Mouse (Mus musculus): ENCODE results near the gene Zfp553. TPM values are rescaled to one million over a fixed set of nuclear protein-coding genes. Genes with fewer than 3 reads are reported as not detected.
A peak's percentile ranks its signal among the peaks of the same experiment; 100 is the strongest.

Gene Zfp553
- 10 to 100 TPM in 5 of 26 experiments, 1 to 10 TPM in 16, under 1 TPM in 4, not detected in 1; 0.28 to 18.2 (median 5.4) TPM for total RNA-seq (2018; cell fraction: chromatin; rRNA removed)
- total RNA-seq (2018; cell fraction: cytosol; rRNA removed): 1 to 10 TPM; 1.0 to 7.9 (median 4.7) TPM
- 10 to 100 TPM in 4 of 26 experiments, 1 to 10 TPM in 20, under 1 TPM in 2; 0.56 to 13.9 (median 3.3) TPM for total RNA-seq (2018; cell fraction: nucleus; rRNA removed)
- 5.4 to 7.1 TPM (median 5.6 TPM) in 3 replicates for polyA plus RNA-seq (2018)

DNA sequence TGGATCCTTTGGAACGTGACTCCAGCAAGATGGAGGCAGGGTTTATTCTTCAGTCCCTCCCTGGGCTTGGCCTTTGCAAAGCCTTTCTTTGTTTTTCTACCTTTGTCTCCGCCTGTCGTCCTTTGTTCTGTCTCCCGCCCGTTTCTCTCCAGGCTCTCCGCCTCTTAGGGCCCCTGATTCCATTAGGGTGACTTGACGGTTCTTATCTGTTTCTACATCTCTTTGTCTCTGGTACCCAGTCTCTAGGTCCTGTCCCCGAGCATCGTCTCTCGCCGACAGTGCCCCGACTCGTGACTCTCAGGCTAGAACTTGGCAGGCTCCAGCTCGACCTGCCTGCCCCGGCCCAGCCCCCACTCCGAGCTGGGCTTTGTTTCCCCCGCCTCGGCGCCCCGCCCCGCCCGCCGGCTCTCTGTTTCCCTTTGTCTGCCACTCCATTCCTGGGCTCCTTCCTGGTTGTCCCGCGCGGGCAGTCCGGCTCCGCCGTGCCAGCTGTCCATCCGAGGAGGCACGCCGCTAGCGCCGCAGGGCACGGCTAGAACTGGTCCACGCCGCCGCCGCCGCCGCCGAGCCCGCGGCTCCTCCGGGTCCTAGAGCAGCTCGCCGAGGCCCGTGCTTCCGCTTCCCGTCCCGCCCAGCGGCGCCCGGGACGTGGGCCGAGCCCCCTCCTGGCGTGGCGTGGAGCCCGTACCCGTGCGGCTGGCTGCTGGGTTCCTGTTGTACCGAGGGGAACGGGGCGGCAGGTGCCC is at the start of gene Zfp553, which contains the start of gene Sept1:
Zfp553 (plus strand) TSS at position 440 of the 746 bp plus-strand sequence.
Sept1 (minus strand) TSS at position 509 of the 746 bp plus-strand sequence.
- H3K36me3 ChIP-seq (ENCODE audit: inconsistent target): peaks cover 20% of the 10 kb centered on the region; the same call in 1 of the 2 replicates
- H3K4me3 ChIP-seq (ENCODE audit: inconsistent target): peak within 1 kb of the TSS; percentile 90
- peak within 1 kb of the TSS; percentile 61 for H3K27ac ChIP-seq
- H3K79me2 ChIP-seq (ENCODE audit: inconsistent target): peaks cover 31% of the 10 kb centered on the region
- under 1% methylated on average over 63 of the region's 64 CpGs for WGBS (ENCODE audit: missing documents)

DNA sequence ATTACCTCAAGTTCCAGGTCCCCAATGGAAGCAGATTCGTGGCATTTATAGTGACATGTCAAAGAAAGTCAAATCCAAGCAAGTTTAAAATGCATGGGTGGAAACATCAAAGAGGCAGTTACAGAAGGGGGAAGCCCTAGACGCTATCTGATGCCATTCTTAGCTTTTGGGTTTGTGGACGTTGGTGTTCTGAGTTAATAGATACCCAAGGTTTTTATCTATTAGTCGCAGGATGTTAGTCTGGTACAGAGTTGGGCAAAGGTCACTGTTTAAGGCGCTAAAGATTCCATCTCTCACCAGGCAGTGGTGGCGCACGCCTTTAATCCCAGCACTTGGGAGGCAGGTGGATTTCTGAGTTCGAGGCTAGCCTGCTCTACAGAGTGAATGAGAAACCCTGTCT is 49.5 kb upstream of the Zfp553 start:
- no peak overlapping the region for H3K27ac ChIP-seq
- WGBS (ENCODE audit: missing documents): 84% methylated on average over 8 of the region's 8 CpGs
- no peak overlapping the region for H3K4me3 ChIP-seq (ENCODE audit: inconsistent target)
- H3K36me3 ChIP-seq (ENCODE audit: inconsistent target): no peaks in the 10 kb centered on the region
- H3K79me2 ChIP-seq (ENCODE audit: inconsistent target): no peaks in the 10 kb centered on the region

DNA sequence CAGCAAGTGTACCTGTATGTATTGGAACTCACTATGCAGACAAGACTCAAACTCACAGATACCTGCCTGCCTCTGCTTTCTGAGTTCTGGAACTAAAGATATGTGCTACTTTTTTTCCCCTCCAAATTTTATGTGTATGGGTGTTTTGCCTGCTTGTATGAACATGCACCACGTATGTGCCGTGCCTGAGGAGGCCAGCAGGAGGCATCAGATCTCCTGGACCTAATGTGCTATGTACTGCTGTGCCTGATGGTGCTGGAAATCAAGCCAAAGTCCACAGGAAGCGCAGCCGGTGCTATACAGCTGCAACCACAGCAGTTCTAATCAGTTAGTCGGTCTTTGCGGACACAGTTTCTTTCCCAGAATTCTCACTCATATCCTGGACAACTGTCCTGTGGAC is 49.0 kb upstream of the Zfp553 start:
- H3K27ac ChIP-seq: no peak overlapping the region
- H3K4me3 ChIP-seq (ENCODE audit: inconsistent target): no peak overlapping the region
- whole genome bisulfite sequencing (ENCODE audit: missing documents): 84% methylated on average over 6 of the region's 6 CpGs

DNA sequence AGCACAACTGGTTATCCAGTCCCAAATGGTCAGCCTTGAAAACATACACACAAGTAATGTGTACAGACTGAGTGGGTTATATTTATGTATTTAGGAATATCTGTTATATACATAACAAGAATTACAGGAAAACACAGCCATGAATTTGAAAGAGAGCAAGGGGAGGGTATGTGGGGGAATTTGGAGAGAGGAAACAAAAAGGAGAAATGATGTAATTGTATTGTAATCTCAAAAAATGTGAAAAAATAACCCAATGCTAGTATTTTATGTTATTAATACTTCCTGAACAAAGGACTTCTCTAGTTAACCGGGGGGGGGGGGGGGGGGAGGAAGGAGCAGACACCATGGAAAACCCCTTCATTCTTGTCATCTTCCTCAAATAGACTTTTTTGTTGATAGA is 48.1 kb upstream of the Zfp553 start:
- no peaks in the 10 kb centered on the region for H3K79me2 ChIP-seq (ENCODE audit: inconsistent target)
- no peaks in the 10 kb centered on the region for H3K36me3 ChIP-seq (ENCODE audit: inconsistent target)
- no peak overlapping the region for H3K4me3 ChIP-seq (ENCODE audit: inconsistent target)
- H3K27ac ChIP-seq: peak overlapping the region; percentile 27
- WGBS (ENCODE audit: missing documents): 0% methylated on average over 1 of the region's 1 CpGs

More for the DNA sequence above, 49.0 kb upstream of the Zfp553 start:
- Histone ChIP-seq H3K36me3 (ENCODE audit: inconsistent target) (no peaks in the 10 kb centered on the region), H3K79me2 (ENCODE audit: inconsistent target) (no peaks in the 10 kb centered on the region)

DNA sequence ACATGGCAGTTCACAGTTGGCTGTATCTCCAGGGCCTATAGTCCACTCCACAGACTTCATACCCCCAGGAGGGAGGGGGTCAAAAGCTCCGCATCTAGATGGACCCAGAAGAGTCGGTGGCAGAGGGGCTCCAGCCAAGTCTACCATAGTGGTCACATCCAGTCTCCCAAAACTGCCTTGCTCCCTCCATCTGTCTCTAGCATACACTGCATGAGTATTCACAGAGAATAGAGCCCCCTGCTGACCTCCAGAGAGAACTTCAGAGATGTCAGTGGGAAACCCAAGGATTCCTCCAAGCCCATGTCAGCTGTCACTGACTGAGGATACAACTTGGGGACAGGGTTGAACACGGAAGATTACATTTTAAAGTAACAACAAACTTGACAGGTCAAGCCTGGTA is 47.3 kb upstream of the Zfp553 start:
- WGBS (ENCODE audit: missing documents): 68% methylated on average over 3 of the region's 3 CpGs

DNA sequence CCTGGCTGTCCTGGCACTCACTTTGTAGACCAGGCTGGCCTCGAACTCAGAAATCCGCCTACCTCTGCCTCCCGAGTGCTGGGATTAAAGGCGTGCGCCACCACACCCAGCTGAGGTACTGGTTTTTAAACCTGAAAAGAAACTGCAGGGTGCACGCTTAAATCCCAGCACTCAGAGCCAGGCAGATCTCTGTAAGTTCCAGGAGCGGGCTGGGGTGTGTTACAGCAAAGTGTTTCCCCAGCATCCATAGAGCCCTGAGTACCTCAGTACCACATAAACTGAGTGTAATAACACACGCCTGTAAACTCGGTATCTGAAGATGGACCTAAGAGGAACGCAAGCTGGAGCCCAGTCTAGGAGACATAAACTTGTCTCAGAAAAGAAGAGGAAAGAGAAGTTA is 45.5 kb upstream of the Zfp553 start:
- Histone ChIP-seq H3K36me3 (ENCODE audit: inconsistent target) (peaks cover 7% of the 10 kb centered on the region; the same call in 1 of the 2 replicates), H3K4me3 (ENCODE audit: inconsistent target) (no peak overlapping the region), H3K79me2 (ENCODE audit: inconsistent target) (no peaks in the 10 kb centered on the region), H3K27ac (no peak overlapping the region)
- 89% methylated on average over 9 of the region's 10 CpGs for WGBS (ENCODE audit: missing documents)

More for the DNA sequence above, 47.3 kb upstream of the Zfp553 start:
- H3K27ac ChIP-seq: peak overlapping the region; percentile 27
- H3K4me3 ChIP-seq (ENCODE audit: inconsistent target): no peak overlapping the region
- H3K79me2 ChIP-seq (ENCODE audit: inconsistent target): no peaks in the 10 kb centered on the region
- no peaks in the 10 kb centered on the region for H3K36me3 ChIP-seq (ENCODE audit: inconsistent target)

DNA sequence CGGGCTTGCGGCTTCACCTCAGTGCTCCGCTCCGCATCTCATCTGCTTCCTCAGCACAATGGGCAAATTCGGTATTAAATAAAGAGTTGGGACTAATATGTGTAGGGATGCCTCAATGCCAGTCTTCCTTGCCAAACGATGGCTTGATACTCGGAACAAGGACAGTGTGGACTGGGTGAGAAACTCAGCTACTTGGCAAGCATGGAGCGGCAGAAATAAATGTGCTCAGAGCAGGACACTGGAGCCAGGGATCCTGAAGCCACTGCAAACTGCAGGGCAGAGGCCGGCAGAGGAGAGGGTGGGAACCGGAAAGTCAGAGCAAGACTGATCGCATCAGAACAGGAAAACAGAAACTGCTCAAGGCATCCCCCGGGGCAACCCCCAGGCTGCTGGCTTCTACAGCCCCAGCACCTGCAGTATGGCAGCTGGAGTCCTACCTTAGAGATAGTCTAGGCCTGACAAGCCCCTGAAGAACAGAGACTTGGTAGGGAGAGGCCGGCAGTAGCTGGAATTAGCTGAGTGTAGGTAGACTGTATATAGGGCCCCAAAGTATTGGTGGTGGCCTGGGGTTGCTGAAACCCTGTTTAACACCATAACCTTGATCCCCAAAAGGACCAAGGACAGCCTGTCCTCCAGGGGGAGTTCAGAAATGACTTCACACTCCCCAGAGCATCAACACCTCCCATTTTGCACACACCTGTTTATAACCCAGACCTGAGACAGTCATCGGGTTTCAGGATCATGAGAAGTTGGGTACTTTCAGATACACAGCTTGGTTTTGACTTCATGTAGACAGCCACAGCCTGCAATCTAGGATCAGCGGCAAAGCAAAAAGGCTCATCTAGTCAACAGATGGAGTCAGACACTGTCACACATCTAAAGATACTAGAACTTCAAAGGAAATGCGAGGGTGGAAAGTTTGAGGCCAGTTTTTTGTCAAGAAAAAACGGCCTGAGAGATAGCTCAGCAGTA is 44.3 kb upstream of the Zfp553 start:
- no peaks in the 10 kb centered on the region for H3K79me2 ChIP-seq (ENCODE audit: inconsistent target)
- peaks cover 19% of the 10 kb centered on the region; the same call in 1 of the 2 replicates for H3K36me3 ChIP-seq (ENCODE audit: inconsistent target)
- no peak overlapping the region for H3K4me3 ChIP-seq (ENCODE audit: inconsistent target)
- H3K27ac ChIP-seq: no peak overlapping the region
- WGBS (ENCODE audit: missing documents): 78% methylated on average over 17 of the region's 17 CpGs

DNA sequence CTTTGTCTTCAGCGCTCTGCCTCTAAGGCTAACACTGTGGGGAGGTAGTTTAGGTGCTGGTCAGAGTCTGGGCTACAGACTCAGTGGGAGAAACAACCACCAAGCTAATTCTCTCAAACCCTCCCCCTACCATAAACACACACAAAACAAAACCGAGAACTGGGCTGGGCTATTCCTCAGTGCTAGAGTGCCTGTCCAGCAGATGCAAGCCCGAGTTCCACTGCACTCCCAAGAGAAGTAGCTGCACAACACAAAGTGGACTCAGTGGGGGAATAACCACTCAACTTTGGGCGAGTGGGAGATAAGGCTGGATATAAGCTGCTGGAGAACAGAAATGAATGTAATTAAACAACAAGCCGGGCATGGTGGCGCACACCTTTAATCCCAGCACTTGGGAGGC is 42.2 kb upstream of the Zfp553 start:
- H3K27ac ChIP-seq: no peak overlapping the region
- no peak overlapping the region for H3K4me3 ChIP-seq (ENCODE audit: inconsistent target)
- peaks cover 27% of the 10 kb centered on the region; the same call in 1 of the 2 replicates for H3K36me3 ChIP-seq (ENCODE audit: inconsistent target)
- 94% methylated on average over 5 of the region's 6 CpGs for whole genome bisulfite sequencing (ENCODE audit: missing documents)
- H3K79me2 ChIP-seq (ENCODE audit: inconsistent target): peaks cover 16% of the 10 kb centered on the region

DNA sequence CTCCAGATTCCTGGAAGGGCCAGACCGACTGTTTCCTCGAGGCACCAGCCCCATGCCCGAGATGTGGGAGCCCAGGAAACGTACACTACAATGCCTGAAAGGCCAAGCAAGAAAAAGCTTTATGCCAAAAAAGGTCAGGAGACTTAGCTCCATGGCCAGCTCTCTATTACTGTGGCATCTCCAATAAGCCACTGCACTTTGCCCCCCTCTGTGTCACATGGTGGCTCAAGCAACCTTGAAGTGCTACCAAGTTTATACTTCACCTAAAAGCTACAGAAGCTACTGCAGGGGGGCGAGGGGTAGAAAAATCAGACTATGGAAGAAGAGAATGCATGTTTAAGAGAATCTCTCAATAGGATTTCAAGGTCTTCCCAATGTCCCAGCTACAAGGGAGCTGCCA is 39.9 kb upstream of the Zfp553 start:
- H3K36me3 ChIP-seq (ENCODE audit: inconsistent target): peaks cover 32% of the 10 kb centered on the region
- peaks cover 16% of the 10 kb centered on the region for H3K79me2 ChIP-seq (ENCODE audit: inconsistent target)
- 93% methylated on average over 5 of the region's 5 CpGs for WGBS (ENCODE audit: missing documents)
- H3K27ac ChIP-seq: no peak overlapping the region
- no peak overlapping the region for H3K4me3 ChIP-seq (ENCODE audit: inconsistent target)

DNA sequence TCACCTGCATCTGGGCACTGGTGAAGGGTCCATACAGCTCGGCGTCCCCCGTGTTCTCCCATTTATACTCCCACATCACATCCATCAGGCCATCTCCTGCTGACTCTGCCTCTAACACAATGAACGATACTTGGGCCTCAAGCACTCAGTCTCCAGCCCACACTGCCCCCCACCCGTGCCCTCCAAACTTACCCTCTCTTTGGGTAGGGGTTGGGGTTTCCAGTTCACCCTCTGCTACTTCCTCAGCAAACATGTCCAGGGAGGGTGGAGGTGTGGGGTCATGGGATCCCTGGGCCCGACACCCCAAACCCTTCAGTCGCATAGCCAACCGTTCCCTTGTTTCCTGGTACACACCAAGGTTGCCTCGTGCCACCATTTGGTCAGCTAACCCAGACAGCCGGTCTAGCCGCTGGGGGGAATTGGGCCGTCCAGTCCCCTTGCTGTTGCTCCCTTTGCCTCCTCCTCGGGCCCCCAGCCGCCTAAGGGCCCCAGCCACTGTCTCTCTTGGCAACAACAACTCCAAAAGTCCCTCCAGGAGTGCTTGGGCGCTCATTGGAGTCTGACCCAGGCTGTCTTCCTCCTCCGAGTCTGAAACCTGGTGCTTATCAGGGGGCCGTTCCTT is 38.7 kb upstream of the Zfp553 start:
- Histone ChIP-seq H3K79me2 (ENCODE audit: inconsistent target) (peaks cover 16% of the 10 kb centered on the region), H3K36me3 (ENCODE audit: inconsistent target) (peaks cover 44% of the 10 kb centered on the region), H3K4me3 (ENCODE audit: inconsistent target) (no peak overlapping the region), H3K27ac (no peak overlapping the region)
- 93% methylated on average over 14 of the region's 17 CpGs for WGBS (ENCODE audit: missing documents)

DNA sequence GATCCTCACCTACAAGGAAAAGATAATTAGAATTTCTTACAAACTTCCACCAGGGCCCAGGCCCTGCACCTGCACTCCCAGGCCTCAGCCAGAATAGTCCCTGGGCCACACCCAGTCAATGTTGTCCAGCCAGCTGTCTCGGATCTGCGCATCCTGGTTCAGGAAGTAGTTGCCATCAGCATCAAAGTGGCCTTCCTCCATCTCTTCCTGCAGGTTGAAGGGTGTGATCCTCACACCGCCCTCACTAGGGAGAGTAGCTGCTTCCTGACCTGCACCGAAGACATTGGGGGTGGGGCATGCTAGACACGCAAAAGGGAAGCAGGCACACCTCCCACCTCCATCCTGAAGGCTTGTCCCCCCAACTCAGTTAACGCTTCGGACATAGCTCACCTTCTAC is 38.2 kb upstream of the Zfp553 start:
- Histone ChIP-seq H3K27ac (no peak overlapping the region), H3K4me3 (ENCODE audit: inconsistent target) (peak overlapping the region; percentile 96), H3K79me2 (ENCODE audit: inconsistent target) (peaks cover 19% of the 10 kb centered on the region), H3K36me3 (ENCODE audit: inconsistent target) (peaks cover 49% of the 10 kb centered on the region)
- 74% methylated on average over 7 of the region's 7 CpGs for WGBS (ENCODE audit: missing documents)

DNA sequence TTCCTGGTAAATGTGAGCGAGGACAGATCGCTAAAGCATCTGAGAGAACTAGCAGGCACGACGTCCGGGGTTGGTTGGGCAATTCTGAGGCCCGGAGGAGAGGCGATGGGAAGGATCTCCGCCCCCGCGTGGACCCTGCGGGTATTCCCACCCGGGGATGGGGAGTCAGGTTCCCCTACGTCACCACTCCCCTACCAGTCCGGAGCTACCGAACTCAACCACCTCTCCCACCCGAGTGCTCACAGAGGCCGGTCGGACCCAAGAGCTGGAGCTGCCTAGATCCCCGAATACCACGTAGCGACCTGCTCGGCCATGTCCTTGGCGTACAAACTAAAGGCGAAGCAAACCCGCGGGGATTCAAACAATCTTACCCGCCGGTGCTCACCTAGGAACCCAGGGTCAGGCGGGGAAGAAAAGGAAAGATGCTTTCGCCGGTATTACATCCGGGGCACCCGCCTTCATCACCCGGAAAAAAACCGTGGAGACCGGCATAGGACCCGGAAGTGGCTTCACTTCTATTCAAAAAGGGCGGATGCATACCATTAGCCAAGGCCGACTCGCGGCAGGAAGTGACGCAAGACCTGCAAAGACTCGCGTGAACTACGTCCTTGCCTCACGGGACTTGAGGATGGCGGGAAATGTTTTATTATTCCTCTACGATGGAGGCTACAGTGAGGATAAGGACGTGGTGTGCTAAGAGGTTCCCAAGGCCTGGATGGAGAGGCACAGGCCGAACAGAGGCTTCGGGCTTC is 37.1 kb upstream of the Zfp553 start, which contains the start of gene Cd2bp2:
Cd2bp2 (minus strand) TSS at position 507 of the 752 bp plus-strand sequence.
- Histone ChIP-seq H3K4me3 (ENCODE audit: inconsistent target) (peak within 1 kb of the TSS; percentile 96), H3K36me3 (ENCODE audit: inconsistent target) (peaks cover 60% of the 10 kb centered on the region), H3K79me2 (ENCODE audit: inconsistent target) (peaks cover 30% of the 10 kb centered on the region), H3K27ac (peak within 1 kb of the TSS; percentile 73)
- under 1% methylated on average over 48 of the region's 51 CpGs for WGBS (ENCODE audit: missing documents)

DNA sequence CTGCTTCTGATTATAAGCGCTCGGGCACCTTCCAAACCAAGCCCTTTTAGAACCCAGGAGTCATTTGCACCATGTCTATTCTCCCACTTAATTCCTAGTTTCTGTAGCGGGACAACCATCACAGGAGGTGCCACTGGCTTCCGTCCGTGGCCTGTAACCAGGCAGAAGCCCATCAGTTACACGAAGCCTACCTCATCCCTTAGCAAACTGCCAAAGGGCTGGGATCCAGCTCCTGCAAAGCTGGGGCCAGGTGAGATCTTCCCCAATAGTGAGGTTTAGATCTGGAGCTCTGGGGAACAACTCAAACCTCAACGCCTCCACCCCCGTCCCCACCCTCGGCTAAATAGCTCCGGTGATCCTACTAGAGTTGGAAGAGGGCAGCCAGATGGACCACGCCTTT is 36.4 kb upstream of the Zfp553 start:
- peaks cover 67% of the 10 kb centered on the region for H3K36me3 ChIP-seq (ENCODE audit: inconsistent target)
- peaks cover 38% of the 10 kb centered on the region for H3K79me2 ChIP-seq (ENCODE audit: inconsistent target)
- WGBS (ENCODE audit: missing documents): 58% methylated on average over 11 of the region's 11 CpGs
- peak overlapping the region; percentile 73 for H3K27ac ChIP-seq
- peak overlapping the region; percentile 96 for H3K4me3 ChIP-seq (ENCODE audit: inconsistent target)
